Mouse (Mus musculus) ZHBTc4 (cell line): ENCODE data around the gene Zfp607b.
A peak's percentile ranks its signal among the peaks of the same experiment; 100 is the strongest.

Experiments used
- DNase-seq: peaks from one replicate; pipeline ENCODE4 v3.0.0-alpha.2; 2011; ENCODE audit warnings: low read depth, low spot score

The Zfp607b gene

GRCm38 (mm10) chr7:27685220-27685619 is 3.9 kb upstream of the Zfp607b start:
- DNase-seq = no peak

- DNase-seq = peak; percentile 53
These were observed 3.5 kb upstream of the Zfp607b start for GRCm38 (mm10) chr7:27685681-27686080.

- DNase-seq = no peak
These were observed 2.1 kb upstream of the Zfp607b start for GRCm38 (mm10) chr7:27687043-27687442.

DNA sequence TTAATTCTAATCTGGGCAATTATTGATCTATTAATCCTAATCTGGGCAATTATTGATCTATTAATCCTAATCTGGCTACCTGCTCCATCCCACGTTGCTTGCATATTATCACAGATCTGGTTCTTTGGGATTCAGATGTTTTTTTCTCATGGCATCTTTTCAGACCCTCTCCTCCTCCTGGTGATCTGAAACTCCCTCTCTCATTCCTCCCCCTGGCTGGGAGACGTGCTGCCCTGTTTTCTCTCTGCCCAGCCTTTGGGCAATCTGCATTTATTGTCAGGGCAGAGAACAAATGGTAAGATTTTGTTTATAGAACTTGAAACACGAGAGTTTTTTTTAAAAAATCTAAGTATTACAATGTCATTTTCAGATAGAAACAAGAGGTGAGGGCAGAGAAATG is 1.3 kb upstream of the Zfp607b start:
- DNase-seq = no peak

GRCm38 (mm10) chr7:27688246-27688788 is 823 bp upstream of the Zfp607b start:
- DNase-seq = no peak

DNA sequence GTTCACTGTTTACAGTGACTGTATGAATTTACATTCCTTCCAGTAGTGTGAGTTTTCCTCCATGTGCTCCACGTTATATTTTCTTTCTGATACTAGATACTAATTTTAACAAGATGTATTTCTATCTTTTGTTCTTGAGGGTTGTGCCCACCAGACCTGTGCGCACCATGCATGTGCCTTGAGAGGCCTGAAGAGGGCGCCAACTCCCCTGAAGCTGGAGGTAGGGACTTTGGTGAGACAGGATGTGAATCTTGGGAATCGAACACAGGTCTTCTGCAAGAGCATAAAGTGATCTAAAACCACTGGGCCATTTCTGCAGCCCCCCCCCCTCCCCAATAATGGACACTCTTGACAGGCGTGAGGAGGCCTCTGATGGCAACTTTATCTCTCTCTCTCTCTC is 1.9 kb downstream of the Zfp607b start:
- DNase-seq = peak; percentile 86

DNA sequence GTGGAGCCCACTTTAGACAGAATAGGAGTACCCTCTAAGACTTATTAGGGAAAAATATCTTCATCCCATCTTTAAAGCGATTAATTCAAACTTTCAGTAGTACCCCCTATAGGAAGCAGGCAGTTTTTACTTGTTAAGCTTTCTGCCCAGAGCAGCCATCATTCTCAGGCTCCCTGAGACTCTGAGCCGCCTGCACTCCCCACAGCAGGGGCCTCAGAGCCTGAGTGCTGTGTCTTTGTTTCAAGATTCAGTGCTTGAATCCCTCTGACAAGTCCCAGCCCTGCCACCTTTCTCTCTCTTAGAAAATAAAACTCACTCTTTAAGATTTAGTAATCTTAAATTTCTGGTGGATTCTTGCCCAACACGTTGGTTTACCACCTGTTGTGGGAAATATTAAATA is 7.6 kb downstream of the Zfp607b start:
- peak; percentile 85 for DNase-seq

- DNase-seq = no peak
These were observed 21.3 kb downstream of the Zfp607b start for GRCm38 (mm10) chr7:27710402-27710801.

DNA sequence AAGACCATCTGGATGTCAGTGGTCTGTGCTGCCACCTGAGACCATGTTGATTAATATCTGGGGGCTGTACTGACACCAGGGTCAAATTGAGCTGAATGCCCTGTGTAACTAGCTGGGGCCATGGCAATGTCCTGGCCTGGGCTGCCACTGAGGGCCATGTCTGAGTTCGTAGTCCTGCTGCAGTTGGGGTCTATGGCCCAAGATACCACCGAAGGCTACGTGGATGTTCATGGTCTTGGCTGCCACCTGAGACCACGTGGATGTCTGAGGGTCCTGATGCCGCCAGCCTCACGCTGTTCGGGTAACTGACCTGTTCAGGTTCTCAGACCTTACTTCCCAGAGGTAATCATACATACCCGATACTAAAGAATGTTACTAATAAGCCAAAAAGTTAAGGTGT is 32.8 kb downstream of the Zfp607b start:
- no peak for DNase-seq

GRCm38 (mm10) chr7:27725566-27726538 is 36.7 kb downstream of the Zfp607b start:
- peak; percentile 80 for DNase-seq

DNA sequence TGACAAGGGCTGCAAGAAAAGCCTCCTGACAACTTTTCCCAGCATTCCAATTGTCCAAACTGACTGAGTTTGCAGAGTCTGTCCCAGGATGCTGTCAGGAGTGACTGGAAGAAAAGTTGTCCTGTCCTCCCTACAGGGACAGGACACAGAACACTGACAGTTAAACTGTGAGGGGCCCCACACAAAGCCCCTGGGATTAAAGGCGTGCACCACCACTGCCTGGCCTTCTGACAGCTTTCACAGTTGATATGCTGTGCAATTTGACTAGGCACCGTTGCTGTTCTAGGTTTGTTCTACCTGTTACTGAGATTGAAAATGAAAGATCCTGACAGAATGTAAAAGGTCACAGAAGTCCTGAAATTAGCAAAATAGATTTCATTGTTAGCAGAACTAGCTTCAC is 38.3 kb downstream of the Zfp607b start:
- DNase-seq = no peak

DNA sequence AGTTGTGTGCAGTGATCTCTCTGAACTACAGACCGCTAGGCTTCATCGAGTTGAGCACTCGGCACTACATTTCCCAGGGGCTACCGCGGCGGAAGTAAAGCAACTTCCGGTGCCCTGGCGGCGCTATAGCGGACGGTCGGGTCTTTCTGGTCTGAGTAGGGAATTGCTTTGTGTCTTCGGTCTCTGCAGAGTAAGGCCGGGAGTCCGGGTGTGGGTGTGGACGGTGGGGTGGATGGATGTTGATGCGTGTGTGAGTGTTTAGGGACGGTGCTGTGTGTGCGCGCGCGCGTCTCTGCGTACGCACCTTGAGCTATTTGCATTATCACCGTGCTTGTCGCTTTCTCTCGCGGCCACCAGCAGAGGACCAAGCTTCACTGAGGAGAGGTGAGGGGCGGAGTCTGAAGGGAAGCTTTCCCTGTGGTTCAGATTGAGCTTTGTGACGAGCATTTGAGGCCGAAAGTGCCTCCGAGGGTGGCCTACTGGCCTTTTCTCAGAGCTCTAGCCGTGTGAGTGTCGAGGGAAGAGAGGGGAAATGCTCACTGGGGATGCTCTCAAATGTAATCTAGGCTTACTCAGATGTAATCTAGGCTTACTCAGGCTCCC is 42.2 kb downstream of the Zfp607b start, which contains the start of gene Zfp60:
Gene Zfp60, plus strand, starts transcription at position 109 of the 603 bp plus-strand sequence.
- DNase-seq = peak; percentile 96

DNA sequence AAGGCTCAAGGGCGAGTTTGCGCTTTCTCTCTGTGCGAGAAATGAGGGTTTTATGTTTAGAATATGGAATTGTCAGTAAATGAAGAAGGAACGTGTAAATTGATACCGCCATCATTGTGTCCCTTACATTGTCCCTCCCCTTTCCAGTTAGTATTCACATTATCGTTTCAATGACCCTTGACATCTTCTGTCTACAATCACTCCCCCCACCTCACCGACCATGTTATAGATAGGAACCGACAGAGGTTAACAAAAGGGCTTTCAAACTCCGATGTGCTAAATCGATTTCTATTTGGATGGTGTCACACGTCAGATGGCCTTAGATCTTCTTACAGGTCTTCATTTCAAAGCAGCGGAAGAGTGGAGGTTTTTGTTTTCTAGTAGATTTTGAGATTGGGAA is 42.8 kb downstream of the Zfp607b start:
- no peak for DNase-seq

DNA sequence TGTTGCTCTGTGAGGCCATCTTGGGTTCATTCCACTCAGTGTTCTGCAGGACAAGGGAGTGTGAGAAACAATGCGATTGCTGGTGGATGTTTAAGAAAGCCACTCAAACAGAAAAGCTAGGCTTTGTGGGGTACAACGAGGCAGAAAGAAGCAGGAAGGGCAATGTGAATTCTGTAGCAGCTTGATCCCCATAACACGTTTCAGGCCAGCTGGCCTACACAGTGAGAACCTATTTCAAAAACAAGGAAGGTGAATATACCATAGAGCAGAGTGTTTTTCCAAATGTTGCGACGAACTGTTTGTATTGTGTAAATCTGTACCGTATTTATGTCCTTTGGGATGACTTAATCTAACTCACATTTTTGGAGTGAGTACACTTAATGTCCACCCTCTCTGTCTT is 43.4 kb downstream of the Zfp607b start:
- no peak for DNase-seq

DNA sequence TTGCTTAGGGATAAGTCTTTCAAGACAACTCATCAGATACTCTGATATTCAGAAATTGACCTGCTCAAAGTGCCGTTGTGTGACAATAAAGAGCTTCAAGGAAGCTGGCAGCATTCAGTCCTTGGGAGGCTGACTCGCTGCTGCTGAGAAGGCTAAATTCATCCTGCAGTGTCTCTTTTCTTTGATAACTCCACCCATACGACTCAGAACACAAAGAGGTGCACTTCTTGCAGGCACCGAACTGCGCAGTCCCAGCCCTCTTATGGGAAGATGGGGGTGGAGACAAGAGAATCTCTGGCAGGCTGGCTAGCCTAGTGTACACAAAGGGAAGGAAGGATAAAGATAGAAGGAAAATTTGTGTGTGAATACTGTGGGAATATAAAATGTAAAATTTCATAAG is 46.3 kb downstream of the Zfp607b start:
- peak; percentile 75 for DNase-seq
